Mouse (Mus musculus): ENCODE measurements around the gene Gm5478. TPM values are rescaled to one million over a fixed set of nuclear protein-coding genes. Genes with fewer than 3 reads are reported as not detected.
"Not testable (repeated sequence)": the region's sequence is repeated elsewhere in the genome, so short reads cannot be mapped to it uniquely, and the experiment has no call there.

Gene Gm5478
- not detected in 2 replicates for polyA plus RNA-seq (2012; rRNA removed)

DNA sequence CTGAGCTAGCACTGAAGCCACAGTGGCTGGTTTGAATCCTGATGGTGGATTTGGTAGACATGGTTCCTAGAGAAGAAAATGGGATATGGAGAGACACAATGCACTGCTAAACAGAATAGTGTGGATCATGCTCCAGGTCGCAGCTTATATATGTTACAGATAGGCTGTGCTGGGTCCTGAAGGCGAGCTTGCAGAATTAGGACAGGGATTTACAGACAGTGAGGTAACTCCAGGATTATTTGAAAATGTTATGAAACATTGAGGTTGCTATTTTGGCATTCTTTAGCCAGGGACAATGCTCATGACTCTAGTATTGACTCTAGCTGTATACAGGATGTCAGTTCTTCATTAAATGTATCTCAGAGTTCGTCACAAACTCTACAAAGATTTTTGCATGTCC, at the start of gene Gm5478:
Gm5478 (minus strand) TSS at position 101 of the 400 bp plus-strand sequence.
- DNase-seq (ENCODE audit: low read depth), result no peak

GRCm38 (mm10) chr15:101694207-101694606, 47.0 kb upstream of the Gm5478 start, which contains the start of gene Krt6a:
Gene Krt6a, minus strand, starts transcription at chr15:101694307.
- DNase-seq (ENCODE audit: low read depth), result no peak

DNA sequence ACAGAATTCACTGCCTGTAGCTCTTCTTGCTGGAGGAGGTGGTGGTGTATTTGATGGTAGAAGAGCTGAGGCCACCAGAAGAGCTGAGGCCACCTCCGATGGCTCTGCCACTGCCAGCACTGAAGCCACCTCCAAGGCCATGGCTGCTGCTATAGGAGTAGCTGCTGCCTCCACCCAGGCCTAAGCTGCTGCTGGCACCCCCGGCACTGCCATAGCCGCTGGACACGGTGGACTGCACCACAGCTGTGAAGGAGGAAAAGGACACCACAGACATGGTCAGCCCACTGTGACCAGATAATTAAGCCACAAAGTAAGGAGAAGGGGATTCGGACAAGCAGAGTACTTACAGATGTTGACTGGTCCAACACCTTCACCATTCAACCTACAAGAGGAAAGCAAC, 43.3 kb upstream of the Gm5478 start:
- not testable (repeated sequence) for DNase-seq (ENCODE audit: low read depth)

- no peak for DNase-seq (ENCODE audit: low read depth)
Measured at GRCm38 (mm10) chr15:101688161-101688560, 41.0 kb upstream of the Gm5478 start.

DNA sequence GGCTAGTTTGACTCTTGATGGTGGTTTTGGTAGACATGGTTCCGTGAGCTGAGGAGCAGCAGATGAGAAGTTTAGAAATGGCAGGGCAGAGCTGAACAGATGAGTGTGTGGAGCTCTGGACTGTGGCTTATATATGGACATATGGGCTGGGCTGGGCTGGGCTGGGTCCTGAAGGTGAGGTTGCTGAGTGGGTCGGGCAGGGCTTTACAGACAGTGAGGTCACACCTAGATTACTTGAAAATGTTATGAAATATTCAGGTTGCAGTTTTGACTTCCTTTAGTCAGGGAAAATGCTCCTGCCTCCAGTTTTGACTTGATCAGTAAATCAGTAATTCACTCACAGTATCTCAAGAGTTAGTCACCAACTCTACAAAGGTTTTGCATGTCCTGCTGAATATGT, 33.0 kb upstream of the Gm5478 start, which contains the start of gene Krt6b:
Krt6b (minus strand) TSS at position 101 of the 400 bp plus-strand sequence.
- DNase-seq (ENCODE audit: low read depth), result no peak

GRCm38 (mm10) chr15:101675978-101676377, 28.8 kb upstream of the Gm5478 start:
- DNase-seq (ENCODE audit: low read depth), result no peak

DNA sequence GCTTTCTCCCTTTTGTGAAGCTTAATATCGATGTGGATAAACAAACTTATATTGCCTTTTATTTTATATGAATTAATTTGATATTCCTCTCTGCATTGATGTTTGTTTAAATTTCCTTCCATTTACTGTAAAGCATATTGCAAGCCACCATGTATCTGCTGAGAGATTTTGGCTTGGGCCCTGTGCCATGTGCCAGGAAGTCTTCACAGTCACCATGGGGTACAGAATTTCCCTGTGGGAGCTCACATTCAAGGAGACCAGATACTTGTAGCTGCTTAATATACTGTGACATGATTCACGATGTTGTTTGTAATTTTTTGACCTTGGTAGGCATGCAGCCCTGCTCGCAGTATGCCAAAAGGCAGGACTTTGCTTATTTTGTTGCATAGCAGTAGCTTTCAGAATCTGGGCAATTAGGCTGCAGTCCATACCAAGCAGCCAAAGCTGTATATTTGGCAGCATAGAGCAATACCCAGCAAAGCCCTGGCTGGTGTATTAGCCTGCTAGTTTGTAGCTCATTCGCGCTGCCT, 5.6 kb upstream of the Gm5478 start:
- no peak for DNase-seq (ENCODE audit: low read depth)

- no peak for DNase-seq (ENCODE audit: low read depth)
Measured at GRCm38 (mm10) chr15:101627884-101628283, 19.3 kb downstream of the Gm5478 start, which contains the start of gene Gm5414. Gene Gm5414, minus strand, starts transcription at chr15:101628188.

DNA sequence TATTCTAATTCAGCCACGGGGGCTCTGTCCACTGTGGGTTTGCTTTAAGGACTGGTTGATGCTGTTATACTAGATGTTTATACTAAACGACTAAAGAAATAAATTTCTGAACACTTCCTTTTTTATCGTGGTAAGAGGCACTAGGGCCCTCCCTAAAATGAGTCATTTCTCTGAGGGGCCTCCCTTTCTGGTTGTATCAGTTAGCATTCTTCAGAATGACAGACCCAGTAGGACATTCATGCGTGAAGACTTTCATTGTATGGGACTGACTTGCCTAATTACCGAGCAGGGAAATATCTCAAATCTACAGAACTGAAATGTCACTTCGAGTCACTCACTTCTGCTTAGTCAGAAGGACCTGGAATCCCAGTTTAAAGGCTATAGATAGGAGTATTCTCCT, 48.1 kb downstream of the Gm5478 start:
- DNase-seq (ENCODE audit: low read depth), result no peak

Other genes starting within 250 kb of the Gm5478 start
- 20.0 and 23.0 TPM in 2 replicates for gene Krt7, start 236.3 kb downstream of the Gm5478 start, polyA plus RNA-seq (2012; rRNA removed)
- 0.22 TPM in 1 of 2 replicates, not detected in the other for gene Krt87, start 208.6 kb downstream of the Gm5478 start, polyA plus RNA-seq (2012; rRNA removed)
- 0.14 and 0.38 TPM in 2 replicates for gene Krt88, start 199.6 kb downstream of the Gm5478 start, polyA plus RNA-seq (2012; rRNA removed)
- not detected in 2 replicates for gene Krt81, start 183.6 kb downstream of the Gm5478 start, polyA plus RNA-seq (2012; rRNA removed)
- not detected in 2 replicates for gene Krt86, start 173.9 kb downstream of the Gm5478 start, polyA plus RNA-seq (2012; rRNA removed)
- gene Krt83, start 155.9 kb downstream of the Gm5478 start, polyA plus RNA-seq (2012; rRNA removed), result 0.13 TPM in 1 of 2 replicates, not detected in the other
- not detected in 2 replicates for gene Gm49425, start 130.1 kb downstream of the Gm5478 start, polyA plus RNA-seq (2012; rRNA removed)
- gene Krt84, start 114.6 kb downstream of the Gm5478 start, polyA plus RNA-seq (2012; rRNA removed), result not detected in 2 replicates
- not detected in 2 replicates for gene Krt82, start 96.7 kb downstream of the Gm5478 start, polyA plus RNA-seq (2012; rRNA removed)
- not detected in 2 replicates for gene Krt90, start 84.4 kb downstream of the Gm5478 start, polyA plus RNA-seq (2012; rRNA removed)
- gene Krt75, start 73.5 kb downstream of the Gm5478 start, polyA plus RNA-seq (2012; rRNA removed), result not detected in 2 replicates
- gene Gm5414, start 19.2 kb downstream of the Gm5478 start, polyA plus RNA-seq (2012; rRNA removed), result not detected in 2 replicates
- not detected in 2 replicates for gene Krt6b, start 32.9 kb upstream of the Gm5478 start, polyA plus RNA-seq (2012; rRNA removed)
- not detected in 2 replicates for gene Krt6a, start 46.9 kb upstream of the Gm5478 start, polyA plus RNA-seq (2012; rRNA removed)
- gene Krt5, start 65.5 kb upstream of the Gm5478 start, polyA plus RNA-seq (2012; rRNA removed), result 36.9 and 48.0 TPM in 2 replicates
- 0.07 TPM in 1 of 2 replicates, not detected in the other for gene Krt71, start 95.7 kb upstream of the Gm5478 start, polyA plus RNA-seq (2012; rRNA removed)
- not detected in 2 replicates for gene Krt72, start 139.1 kb upstream of the Gm5478 start, polyA plus RNA-seq (2012; rRNA removed)
- not detected in 2 replicates for gene Krt73, start 155.0 kb upstream of the Gm5478 start, polyA plus RNA-seq (2012; rRNA removed)
- gene Krt2, start 170.8 kb upstream of the Gm5478 start, polyA plus RNA-seq (2012; rRNA removed), result not detected in 2 replicates
- 0.05 TPM in 1 of 2 replicates, not detected in the other for gene Krt1, start 203.4 kb upstream of the Gm5478 start, polyA plus RNA-seq (2012; rRNA removed)
- gene Krt77, start 222.3 kb upstream of the Gm5478 start, polyA plus RNA-seq (2012; rRNA removed), result 0.22 TPM in 1 of 2 replicates, not detected in the other
- not detected in 2 replicates for gene Krt76, start 245.5 kb upstream of the Gm5478 start, polyA plus RNA-seq (2012; rRNA removed)